Mouse (Mus musculus) ES-CJ7 (cell line): ENCODE measurements around the gene Sik1.
A peak's percentile ranks its signal among the peaks of the same experiment; 100 is the strongest.

ENCODE experiments used
- DNase-seq: peaks from one replicate; pipeline ENCODE4 v3.0.0; 2011; ENCODE audit warnings: low read depth, low spot score

Sik1 gene

GRCm38 (mm10) chr17:31856519-31857160, 1.0 kb upstream of the Sik1 start:
- DNase-seq: no peak

GRCm38 (mm10) chr17:31854770-31855596, 621 bp downstream of the Sik1 start:
- DNase-seq: no peak

GRCm38 (mm10) chr17:31853448-31854188, 2.0 kb downstream of the Sik1 start:
- DNase-seq: no peak

- DNase-seq: no peak
These were observed 2.7 kb downstream of the Sik1 start for GRCm38 (mm10) chr17:31852782-31853447.

GRCm38 (mm10) chr17:31851816-31852476, 3.7 kb downstream of the Sik1 start:
- DNase-seq: peak; percentile 54

GRCm38 (mm10) chr17:31850457-31850980, 5.1 kb downstream of the Sik1 start:
- no peak for DNase-seq

GRCm38 (mm10) chr17:31846970-31847369, 8.6 kb downstream of the Sik1 start:
- no peak for DNase-seq

- no peak for DNase-seq
These were observed 9.3 kb downstream of the Sik1 start for GRCm38 (mm10) chr17:31846352-31846751.

GRCm38 (mm10) chr17:31843891-31844290, 11.7 kb downstream of the Sik1 start:
- DNase-seq: no peak

GRCm38 (mm10) chr17:31842930-31843822, 12.4 kb downstream of the Sik1 start:
- no peak for DNase-seq

GRCm38 (mm10) chr17:31841842-31842611, 13.6 kb downstream of the Sik1 start:
- peak; percentile 65 for DNase-seq

- peak; percentile 82 for DNase-seq
These were observed 14.2 kb downstream of the Sik1 start for GRCm38 (mm10) chr17:31841453-31841841.

- DNase-seq: no peak
These were observed 15.1 kb downstream of the Sik1 start for GRCm38 (mm10) chr17:31840423-31841003.

GRCm38 (mm10) chr17:31836772-31837171, 18.8 kb downstream of the Sik1 start:
- no peak for DNase-seq

GRCm38 (mm10) chr17:31836264-31836607, 19.4 kb downstream of the Sik1 start:
- no peak for DNase-seq

GRCm38 (mm10) chr17:31835528-31836263, 19.9 kb downstream of the Sik1 start:
- no peak for DNase-seq

- no peak for DNase-seq
These were observed 21.1 kb downstream of the Sik1 start for GRCm38 (mm10) chr17:31834320-31835065.

GRCm38 (mm10) chr17:31833752-31834151, 21.9 kb downstream of the Sik1 start:
- no peak for DNase-seq
